8 mouse cellular contexts compared by ENCODE assay signal in genomic region chr2:154943101-154943500, GRCm38 (mm10). TPM values are rescaled to one million over a fixed set of nuclear protein-coding genes. Genes with fewer than 3 reads are reported as not detected.
DNase-seq lines count a peak whose midpoint lies in the region; ATAC-seq lines count a peak whose summit lies in the region.

No protein-coding gene starts in this region.

- WGBS in intestine, embryonic 14.5 days, result 9% methylated on average over 11 of the region's 11 CpGs

- DNase-seq in adrenal gland, adult 8-10 months, result peak; percentile 75
- DNase-seq in embryo, embryonic 10.5 days (ENCODE audit: low spot score), result peak; percentile 80
- peak; percentile 84 for DNase-seq in gastrocnemius, postnatal 14 days
- peak; percentile 93 for DNase-seq in intestine, embryonic 14.5 days (ENCODE audit: low spot score)
- DNase-seq in left cerebral cortex, postnatal 10 days (ENCODE audit: extremely low spot score in 1 of 2, low spot score in 2 of 2), result peak; percentile 63 to 82
- peak; percentile 38 to 62 for DNase-seq in right cerebral cortex, postnatal 36 days (ENCODE audit: low spot score in 2 of 2)
- peak; percentile 70 to 86 for DNase-seq in urinary bladder, postnatal 4 days (ENCODE audit: low spot score in 2 of 2)

- intact Hi-C loops in gastrocnemius, postnatal 14 days (cut with DNase I; ENCODE audit: low total_unique reads), result loop anchor here (5.0 kb wide), 2 partner anchors 231 to 296 kb away; no protein-coding TSS in a partner anchor
- intact Hi-C loops in left cerebral cortex, postnatal 10 days (cut with DNase I), result loop anchor here (10.0 kb wide), 1 partner anchor 238 kb away; no protein-coding TSS in a partner anchor

- H3K27ac ChIP-seq in intestine, embryonic 14.5 days (ENCODE audit: low read depth), result no peak overlapping the region

- H3K4me1 ChIP-seq in intestine, embryonic 14.5 days (replicated peaks; ENCODE audit: control insufficient read depth, insufficient read depth, low read length), result no peaks in the 10 kb centered on the region

- H3K9ac ChIP-seq in intestine, embryonic 14.5 days (ENCODE audit: low read length), result no peak overlapping the region

- peak overlapping the region; percentile 34 for H3K4me2 ChIP-seq in intestine, embryonic 14.5 days (ENCODE audit: low read length)

- H3K27me3 ChIP-seq in intestine, embryonic 14.5 days (replicated peaks; ENCODE audit: control insufficient read depth, insufficient read depth, low read length), result no peaks in the 10 kb centered on the region

- no peak overlapping the region for H3K4me3 ChIP-seq in intestine, embryonic 14.5 days (ENCODE audit: low read depth, low read length)

- no peaks in the 10 kb centered on the region for H3K9me3 ChIP-seq in intestine, embryonic 14.5 days (ENCODE audit: control insufficient read depth, low read length)

- H3K36me3 ChIP-seq in intestine, embryonic 14.5 days (ENCODE audit: control insufficient read depth, insufficient read depth, low read length), result no peaks in the 10 kb centered on the region

- no peak for ATAC-seq in intestine, embryonic 14.5 days (replicated peaks; ENCODE audit: low FRiP score, low TSS enrichment, low read depth)
- peak; percentile 92 for ATAC-seq in megakaryocyte progenitor cell, adult 5-6 weeks (replicated peaks; ENCODE audit: poor library complexity)

RNA-seq across cellular contexts. Expression of gene Eif2s2, which starts 50.4 kb away (rescaled TPM):
- total RNA-seq in adrenal gland, adult 8-10 months (2022), result 100 to 1,000 TPM in 2 of 4 experiments, 10 to 100 TPM in 2; 89.8 to 123 (median 98.0) TPM
- 100 to 1,000 TPM in 1 of 2 experiments, 10 to 100 TPM in 1; 94.5 to 106 TPM for total RNA-seq in gastrocnemius, postnatal 14 days (2021)
- 107 and 112 TPM in 2 replicates for polyA plus RNA-seq in intestine, embryonic 14.5 days (2014; fragmentation: Nextera tagmentation; extraction: Ambion mirVana)
- 10 to 100 TPM; 75.2 to 75.8 TPM for total RNA-seq in left cerebral cortex, postnatal 10 days (2021)
- 221 and 224 TPM in 2 replicates for total RNA-seq in megakaryocyte progenitor cell, adult 5-6 weeks (2015)
- 199 and 212 TPM in 2 replicates for total RNA-seq in megakaryocyte progenitor cell, adult 5-6 weeks (2017)
